Mouse (Mus musculus) left cerebral cortex, postnatal 10 days (tissue): Measurements from ENCODE around the gene Kcna6. TPM values are rescaled to one million over a fixed set of nuclear protein-coding genes. Genes with fewer than 3 reads are reported as not detected.
A peak's percentile ranks its signal among the peaks of the same experiment; 100 is the strongest.

Experiments used
- DNase-seq, 2 experiments: peaks; one replicate each; pipeline ENCODE4 v3.0.0; 2021 to 2022; ENCODE audit warnings: low spot score in 2 of 2, mixed read lengths in 1 of 2; ENCODE audit errors: extremely low spot score in 1 of 2
- intact Hi-C: fragments of 180-260 bp; cut with DNase I; formaldehyde crosslinking; loops from one replicate; pipeline ENCODE4 v1.15.1; 2025
- total RNA-seq, 2 experiments: library from RNA; stranded (reverse); gene quantifications; 2 replicates each; pipeline ENCODE4 v1.2.3; 2021

The Kcna6 gene
- total RNA-seq, 2 experiments from 2014 or later = 78.2 to 82.1 TPM

GRCm38 (mm10) chr6:126739326-126740210 lies 906 bp downstream of the Kcna6 start:
- intact Hi-C loops = no loop called here
- peak in 1 of 2 experiments; percentile 84 for DNase-seq

GRCm38 (mm10) chr6:126736996-126737395 lies 3.5 kb downstream of the Kcna6 start:
- intact Hi-C loops = no loop called here
- no peak for DNase-seq

GRCm38 (mm10) chr6:126735806-126736205 lies 4.7 kb downstream of the Kcna6 start:
- DNase-seq = no peak
- intact Hi-C loops = no loop called here

GRCm38 (mm10) chr6:126732645-126733044 lies 7.8 kb downstream of the Kcna6 start:
- no peak for DNase-seq
- intact Hi-C loops = no loop called here

- no peak for DNase-seq
- intact Hi-C loops = no loop called here
Observed at GRCm38 (mm10) chr6:126728803-126729202, 11.7 kb downstream of the Kcna6 start.

GRCm38 (mm10) chr6:126718423-126719087 lies 21.9 kb downstream of the Kcna6 start:
- DNase-seq = no peak

GRCm38 (mm10) chr6:126712531-126712930 lies 27.9 kb downstream of the Kcna6 start:
- DNase-seq = no peak

More at GRCm38 (mm10) chr6:126718423-126719087, 21.9 kb downstream of the Kcna6 start:
- intact Hi-C loops = no loop called here

GRCm38 (mm10) chr6:126705936-126706335 lies 34.5 kb downstream of the Kcna6 start:
- peak in 1 of 2 experiments; percentile 55 for DNase-seq
- intact Hi-C loops = no loop called here

More at GRCm38 (mm10) chr6:126712531-126712930, 27.9 kb downstream of the Kcna6 start:
- intact Hi-C loops = no loop called here

GRCm38 (mm10) chr6:126704430-126704829 lies 36.0 kb downstream of the Kcna6 start:
- DNase-seq = peak in 1 of 2 experiments; percentile 40
- intact Hi-C loops = loop anchor here (5.0 kb wide), 2 partner anchors 57 to 202 kb away; partner anchors contain the start of gene Kcna1

GRCm38 (mm10) chr6:126702116-126702515 lies 38.4 kb downstream of the Kcna6 start:
- intact Hi-C loops = loop anchor here (2.0 to 5.0 kb wide), 3 partner anchors 55 to 200 kb away; partner anchors contain the start of gene Kcna1
- DNase-seq = peak; percentile 78 to 89

- peak in 1 of 2 experiments; percentile 21 for DNase-seq
- intact Hi-C loops = loop anchor here (5.0 kb wide), 2 partner anchors 54 to 199 kb away; partner anchors contain the start of gene Kcna1
Observed at GRCm38 (mm10) chr6:126701196-126701595, 39.3 kb downstream of the Kcna6 start.

GRCm38 (mm10) chr6:126699995-126700394 lies 40.5 kb downstream of the Kcna6 start:
- intact Hi-C loops = loop anchor here (5.0 kb wide), 2 partner anchors 53 to 198 kb away; partner anchors contain the start of gene Kcna1

GRCm38 (mm10) chr6:126687120-126687519 lies 53.4 kb downstream of the Kcna6 start:
- intact Hi-C loops = no loop called here
- no peak for DNase-seq

More at GRCm38 (mm10) chr6:126699995-126700394, 40.5 kb downstream of the Kcna6 start:
- peak in 1 of 2 experiments; percentile 22 for DNase-seq

- intact Hi-C loops = no loop called here
- no peak for DNase-seq
Observed at GRCm38 (mm10) chr6:126685135-126685534, 55.3 kb downstream of the Kcna6 start.

- no peak for DNase-seq
- intact Hi-C loops = no loop called here
Observed at GRCm38 (mm10) chr6:126678961-126679360, 61.5 kb downstream of the Kcna6 start.

- DNase-seq = no peak
Observed at GRCm38 (mm10) chr6:126667001-126667400, 73.5 kb downstream of the Kcna6 start.

GRCm38 (mm10) chr6:126666091-126666490 lies 74.4 kb downstream of the Kcna6 start:
- intact Hi-C loops = no loop called here
- no peak for DNase-seq

More at GRCm38 (mm10) chr6:126667001-126667400, 73.5 kb downstream of the Kcna6 start:
- intact Hi-C loops = no loop called here

- intact Hi-C loops = no loop called here
- no peak for DNase-seq
Observed at GRCm38 (mm10) chr6:126664569-126664968, 75.9 kb downstream of the Kcna6 start.
